Mouse (Mus musculus): ENCODE data around the gene Hells. TPM values are rescaled to one million over a fixed set of nuclear protein-coding genes. Genes with fewer than 3 reads are reported as not detected.

Gene Hells
- polyA plus RNA-seq, 1 experiment, result 0.34 TPM

DNA sequence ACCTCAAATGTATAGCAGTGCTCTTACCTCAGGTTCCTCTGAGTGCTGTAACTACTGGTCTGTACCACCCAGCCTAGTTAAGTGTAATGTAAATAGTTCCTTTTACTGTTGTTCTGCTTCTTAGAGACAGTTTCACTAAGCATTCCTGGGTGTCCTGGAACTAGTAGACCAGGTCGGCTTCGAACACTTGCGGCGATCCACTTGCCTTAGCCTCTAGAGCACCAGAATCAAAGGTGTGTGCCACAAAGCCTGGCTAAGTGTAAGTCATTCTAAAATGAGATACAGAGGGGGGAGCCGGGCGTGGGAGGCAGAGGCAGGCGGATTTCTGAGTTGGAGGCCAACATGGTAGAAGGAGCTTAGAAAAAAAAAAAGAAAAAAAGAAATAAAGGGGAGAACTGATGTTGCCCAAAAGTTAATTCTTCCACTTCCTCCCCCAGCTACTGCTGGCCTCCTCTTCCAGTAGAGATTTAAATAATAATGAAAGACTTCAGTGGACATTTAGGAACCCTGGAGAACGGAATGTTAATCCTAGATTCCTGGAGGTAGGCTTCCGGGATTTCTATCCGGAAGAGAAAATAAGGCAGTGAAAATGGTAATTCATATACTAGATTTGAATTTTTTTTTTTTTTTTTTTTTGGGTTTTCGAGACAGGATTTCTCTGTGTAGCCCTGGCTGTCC is 2.1 kb upstream of the Hells start:
- no peak overlapping the region for H3K27ac ChIP-seq (ENCODE audit: insufficient read depth, low read depth, low read length)
- no peaks in the 10 kb centered on the region for H3K4me1 ChIP-seq (ENCODE audit: control insufficient read depth, insufficient read depth, low read length)
- no peak for TF ChIP-seq POLR2A (IDR thresholded peaks at IDR 0.05; ENCODE audit: low read depth, low read length)
- no peaks in the 10 kb centered on the region for H3K36me3 ChIP-seq (ENCODE audit: control insufficient read depth, insufficient read depth, low read length)
- DNase-seq, result no peak
- H3K27me3 ChIP-seq (replicated peaks; ENCODE audit: control insufficient read depth, insufficient read depth, low read length), result peaks cover 2% of the 10 kb centered on the region; the same call in 1 of the 2 replicates
- no peak overlapping the region for H3K4me3 ChIP-seq (ENCODE audit: insufficient read depth, low read depth, low read length)
- 91% methylated on average over 11 of the region's 11 CpGs for WGBS

DNA sequence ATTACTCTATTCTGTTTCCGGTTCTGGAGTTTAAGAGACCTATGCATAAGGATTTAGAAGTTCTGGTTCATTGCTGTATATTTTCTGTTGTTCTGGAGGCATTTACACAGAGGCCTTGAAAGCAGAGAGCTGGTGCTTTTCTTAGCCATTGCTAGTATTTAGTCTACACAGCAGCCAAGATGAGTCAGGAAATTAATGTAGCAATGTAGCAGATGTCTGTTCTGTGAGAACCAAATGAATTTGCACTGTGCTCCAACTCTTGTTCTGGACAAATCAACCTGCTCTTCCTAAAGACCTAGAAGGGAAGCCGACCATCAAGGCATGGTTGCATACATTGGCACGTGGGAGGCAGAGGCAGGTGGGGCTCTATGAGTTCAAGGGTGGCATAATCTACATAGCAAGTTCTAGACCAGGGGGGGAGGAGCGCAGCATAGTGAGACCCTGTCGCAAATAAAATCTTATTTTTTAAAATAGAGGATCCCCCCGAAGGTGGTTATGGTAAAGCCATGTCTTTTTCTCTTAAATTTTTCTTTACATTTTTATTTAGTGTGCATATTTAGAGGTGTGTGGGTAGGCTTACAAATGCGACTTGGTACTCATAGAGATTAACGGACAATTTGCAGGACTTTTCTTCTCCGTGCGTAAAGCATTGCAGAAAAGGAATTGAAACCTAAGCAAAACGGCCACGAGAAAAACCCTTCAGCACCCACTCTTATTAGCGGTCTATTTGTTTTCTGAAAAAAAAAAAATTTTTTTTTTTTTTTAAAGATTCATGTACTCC is 1.1 kb upstream of the Hells start:
- H3K27ac ChIP-seq (ENCODE audit: insufficient read depth, low read depth, low read length), result no peak overlapping the region
- peaks cover 2% of the 10 kb centered on the region; the same call in 1 of the 2 replicates for H3K27me3 ChIP-seq (replicated peaks; ENCODE audit: control insufficient read depth, insufficient read depth, low read length)
- TF ChIP-seq POLR2A (IDR thresholded peaks at IDR 0.05; ENCODE audit: low read depth, low read length), result no peak
- TF ChIP-seq CTCF (conservative IDR thresholded peaks at IDR 0.05; ENCODE audit: insufficient read depth, insufficient read length, low read depth, low read length), result no peak
- no peak for DNase-seq
- H3K4me3 ChIP-seq (ENCODE audit: insufficient read depth, low read depth, low read length), result peak overlapping the region; percentile 93; the same call in 1 of the 2 replicates
- WGBS, result 67% methylated on average over 13 of the region's 13 CpGs
- H3K4me1 ChIP-seq (ENCODE audit: control insufficient read depth, insufficient read depth, low read length), result no peaks in the 10 kb centered on the region
- no peaks in the 10 kb centered on the region for H3K36me3 ChIP-seq (ENCODE audit: control insufficient read depth, insufficient read depth, low read length)

DNA sequence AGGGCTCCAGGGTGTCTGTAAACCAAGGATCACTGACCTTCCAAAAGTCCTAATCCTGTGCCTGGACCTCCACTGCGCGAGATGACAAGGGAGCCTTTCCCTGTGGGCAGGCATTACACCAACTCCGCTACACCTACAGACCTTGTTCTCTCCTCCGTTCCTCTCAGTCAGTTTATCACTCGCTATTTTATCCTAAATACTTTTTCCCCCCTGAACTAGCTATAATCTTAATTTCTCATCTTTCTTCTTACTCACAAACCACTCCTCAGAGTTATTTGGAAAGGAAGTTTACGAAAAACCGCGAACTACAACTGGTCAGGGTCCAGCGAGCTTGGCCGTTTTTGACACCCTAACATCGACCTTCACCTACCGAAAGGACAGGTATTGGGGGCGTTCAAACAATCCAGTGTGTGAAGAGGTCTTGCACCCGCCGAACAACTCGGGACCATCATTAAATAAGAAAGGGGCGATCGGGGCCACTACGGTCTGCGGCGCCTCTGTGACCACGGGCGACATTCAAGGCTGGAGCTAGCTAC is 395 bp upstream of the Hells start:
- Histone ChIP-seq H3K27me3 (replicated peaks; ENCODE audit: control insufficient read depth, insufficient read depth, low read length) (peaks cover 2% of the 10 kb centered on the region; the same call in 1 of the 2 replicates), H3K27ac (ENCODE audit: insufficient read depth, low read depth, low read length) (no peak overlapping the region), H3K4me1 (ENCODE audit: control insufficient read depth, insufficient read depth, low read length) (no peaks in the 10 kb centered on the region), H3K36me3 (ENCODE audit: control insufficient read depth, insufficient read depth, low read length) (no peaks in the 10 kb centered on the region), H3K4me3 (ENCODE audit: insufficient read depth, low read depth, low read length) (peak overlapping the region; percentile 93)
- 2% methylated on average over 23 of the region's 23 CpGs for WGBS
- no peak for DNase-seq
- TF ChIP-seq CTCF (conservative IDR thresholded peaks at IDR 0.05; ENCODE audit: insufficient read depth, insufficient read length, low read depth, low read length), result no peak
- TF ChIP-seq POLR2A (IDR thresholded peaks at IDR 0.05; ENCODE audit: low read depth, low read length), result no peak

DNA sequence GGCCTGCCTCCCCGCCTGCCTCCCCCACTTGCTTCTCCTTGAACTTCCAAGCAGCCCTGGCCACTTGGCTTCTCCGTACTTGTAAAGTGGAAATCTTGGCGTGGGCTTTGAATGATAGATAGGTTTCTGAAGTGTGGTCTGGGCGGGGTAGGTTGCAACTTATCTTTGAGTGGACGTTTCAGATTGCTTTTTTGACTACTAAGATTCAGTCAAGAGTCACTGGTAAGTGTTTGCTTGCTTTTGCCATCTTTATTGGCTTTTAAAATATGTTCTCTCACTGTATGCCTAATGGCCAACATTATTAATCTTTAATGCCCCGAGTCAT is 813 bp downstream of the Hells start:
- no peaks in the 10 kb centered on the region for H3K4me1 ChIP-seq (ENCODE audit: control insufficient read depth, insufficient read depth, low read length)
- peaks cover 2% of the 10 kb centered on the region; the same call in 1 of the 2 replicates for H3K27me3 ChIP-seq (replicated peaks; ENCODE audit: control insufficient read depth, insufficient read depth, low read length)
- no peak for TF ChIP-seq CTCF (conservative IDR thresholded peaks at IDR 0.05; ENCODE audit: insufficient read depth, insufficient read length, low read depth, low read length)
- no peak for TF ChIP-seq POLR2A (IDR thresholded peaks at IDR 0.05; ENCODE audit: low read depth, low read length)
- no peak overlapping the region for H3K27ac ChIP-seq (ENCODE audit: insufficient read depth, low read depth, low read length)
- 4% methylated on average over 6 of the region's 6 CpGs for WGBS
- peak overlapping the region; percentile 93 for H3K4me3 ChIP-seq (ENCODE audit: insufficient read depth, low read depth, low read length)
- DNase-seq, result no peak
- no peaks in the 10 kb centered on the region for H3K36me3 ChIP-seq (ENCODE audit: control insufficient read depth, insufficient read depth, low read length)

- Histone ChIP-seq H3K27ac (ENCODE audit: insufficient read depth, low read depth, low read length) (no peak overlapping the region), H3K4me1 (ENCODE audit: control insufficient read depth, insufficient read depth, low read length) (no peaks in the 10 kb centered on the region), H3K4me3 (ENCODE audit: insufficient read depth, low read depth, low read length) (no peak overlapping the region), H3K27me3 (replicated peaks; ENCODE audit: control insufficient read depth, insufficient read depth, low read length) (no peaks in the 10 kb centered on the region), H3K36me3 (ENCODE audit: control insufficient read depth, insufficient read depth, low read length) (no peaks in the 10 kb centered on the region)
- TF ChIP-seq POLR2A (IDR thresholded peaks at IDR 0.05; ENCODE audit: low read depth, low read length) (no peak), CTCF (conservative IDR thresholded peaks at IDR 0.05; ENCODE audit: insufficient read depth, insufficient read length, low read depth, low read length) (no peak)
- no peak for DNase-seq
- 89% methylated on average over 2 of the region's 2 CpGs for WGBS
Observed at GRCm38 (mm10) chr19:38944590-38945307, 14.0 kb downstream of the Hells start.

DNA sequence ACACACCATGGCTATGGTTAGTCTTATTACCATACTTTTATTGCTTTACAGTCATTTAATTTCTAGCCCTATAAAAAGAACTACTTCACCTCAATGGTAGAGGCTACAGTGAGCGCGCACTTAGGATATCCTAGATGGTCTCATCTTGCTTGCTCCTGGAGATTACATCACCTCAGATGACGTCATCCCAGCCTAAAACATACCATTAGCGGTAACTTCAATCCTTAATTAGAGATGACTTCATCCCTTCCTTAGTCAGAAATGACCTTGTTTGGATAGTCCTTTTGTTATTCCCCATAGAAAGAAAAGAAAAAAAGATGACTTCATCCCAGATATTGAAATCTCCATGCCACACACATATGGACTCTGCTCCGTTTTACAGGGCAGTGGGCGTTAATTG is 40.0 kb downstream of the Hells start:
- Histone ChIP-seq H3K4me1 (ENCODE audit: control insufficient read depth, insufficient read depth, low read length) (no peaks in the 10 kb centered on the region), H3K27me3 (replicated peaks; ENCODE audit: control insufficient read depth, insufficient read depth, low read length) (no peaks in the 10 kb centered on the region), H3K4me3 (ENCODE audit: insufficient read depth, low read depth, low read length) (no peak overlapping the region), H3K27ac (ENCODE audit: insufficient read depth, low read depth, low read length) (no peak overlapping the region), H3K36me3 (ENCODE audit: control insufficient read depth, insufficient read depth, low read length) (no peaks in the 10 kb centered on the region)
- TF ChIP-seq POLR2A (IDR thresholded peaks at IDR 0.05; ENCODE audit: low read depth, low read length), result no peak
- TF ChIP-seq CTCF (conservative IDR thresholded peaks at IDR 0.05; ENCODE audit: insufficient read depth, insufficient read length, low read depth, low read length), result no peak
- no peak for DNase-seq
- 95% methylated on average over 6 of the region's 6 CpGs for WGBS

GRCm38 (mm10) chr19:38972581-38972980 is 41.9 kb downstream of the Hells start:
- no peak for DNase-seq
- Histone ChIP-seq H3K4me3 (ENCODE audit: insufficient read depth, low read depth, low read length) (no peak overlapping the region), H3K27me3 (replicated peaks; ENCODE audit: control insufficient read depth, insufficient read depth, low read length) (no peaks in the 10 kb centered on the region), H3K27ac (ENCODE audit: insufficient read depth, low read depth, low read length) (no peak overlapping the region), H3K36me3 (ENCODE audit: control insufficient read depth, insufficient read depth, low read length) (no peaks in the 10 kb centered on the region), H3K4me1 (ENCODE audit: control insufficient read depth, insufficient read depth, low read length) (no peaks in the 10 kb centered on the region)
- 82% methylated on average over 5 of the region's 5 CpGs for WGBS
- TF ChIP-seq POLR2A (IDR thresholded peaks at IDR 0.05; ENCODE audit: low read depth, low read length) (no peak), CTCF (conservative IDR thresholded peaks at IDR 0.05; ENCODE audit: insufficient read depth, insufficient read length, low read depth, low read length) (no peak)

All from kidney, adult 2 months (tissue).